Mouse (Mus musculus) fat pad, adult 2 months (tissue): ENCODE results near the gene Abcg2.
"Not testable (repeated sequence)": the region's sequence is repeated elsewhere in the genome, so short reads cannot be mapped to it uniquely, and the experiment has no call there.

Experiments
- DNase-seq: peaks from one replicate; pipeline ENCODE4 v3.0.0-alpha.2; 2011; ENCODE audit warnings: low read depth, low spot score; ENCODE audit errors: extremely low read depth

Gene Abcg2

DNA sequence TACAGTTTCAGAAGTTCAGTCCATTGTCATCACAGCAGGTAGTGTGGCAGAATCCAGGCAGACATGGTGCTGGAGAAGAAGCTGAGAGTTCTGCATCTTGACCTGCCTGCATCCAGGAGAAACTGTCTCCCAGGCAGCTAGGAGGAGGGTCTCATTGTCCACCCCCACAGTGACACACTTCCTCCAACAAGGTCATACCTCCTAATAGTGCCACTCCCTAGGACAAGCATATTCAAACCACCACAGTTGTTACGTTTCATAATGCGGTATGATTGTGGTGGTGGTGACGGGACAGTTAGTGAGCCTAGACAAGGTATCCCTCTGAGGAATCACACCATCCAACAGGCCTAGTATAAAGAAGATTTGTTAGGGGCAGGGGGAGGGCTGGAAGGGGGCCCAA lies at the start of gene Abcg2:
Gene Abcg2, plus strand, starts transcription at position 301 of the 400 bp plus-strand sequence.
- DNase-seq: not testable (repeated sequence)

- DNase-seq: not testable (repeated sequence)
Observed at GRCm38 (mm10) chr6:58540263-58540662, 44.1 kb upstream of the Abcg2 start.

GRCm38 (mm10) chr6:58542852-58543251 lies 41.5 kb upstream of the Abcg2 start:
- DNase-seq: not testable (repeated sequence)

DNA sequence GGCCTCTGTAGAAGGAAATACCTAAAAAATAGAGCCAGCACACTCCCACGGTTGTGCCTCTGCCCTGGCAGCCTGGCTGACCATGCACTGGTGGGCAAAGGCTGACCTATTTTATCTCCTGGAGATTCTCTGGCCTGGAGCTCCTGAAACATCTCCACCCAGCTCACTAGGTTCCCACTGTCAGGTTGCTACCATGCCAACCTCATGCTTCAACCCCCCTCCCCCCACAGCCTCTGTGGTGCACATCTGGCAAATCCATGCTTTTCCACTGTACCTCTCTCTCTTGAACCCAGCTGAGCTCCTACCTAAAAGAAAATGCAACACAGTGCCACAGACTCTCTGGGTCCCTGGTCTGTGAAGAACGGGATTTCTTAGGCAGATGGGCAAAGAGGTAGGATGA lies 39.4 kb upstream of the Abcg2 start:
- not testable (repeated sequence) for DNase-seq

- not testable (repeated sequence) for DNase-seq
Observed at GRCm38 (mm10) chr6:58546050-58546449, 38.3 kb upstream of the Abcg2 start.

DNA sequence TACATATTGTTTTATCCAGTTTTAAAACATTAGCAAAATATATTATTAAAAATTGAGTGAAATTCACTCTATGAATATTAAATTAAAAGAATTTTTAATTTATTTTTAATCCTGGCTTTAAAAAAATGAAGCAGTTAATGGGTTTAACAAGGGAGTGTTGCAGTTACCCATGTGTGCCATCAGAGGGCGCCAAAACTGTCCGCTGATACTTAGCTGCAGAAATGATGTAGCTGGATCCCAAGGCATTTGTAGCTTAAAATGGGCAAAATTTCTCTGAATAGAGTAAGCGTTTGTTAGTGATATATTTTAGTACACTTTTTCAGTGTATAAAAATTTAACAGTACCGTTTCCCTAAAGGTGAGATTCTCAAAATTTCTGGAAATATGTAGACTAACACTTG lies 37.5 kb upstream of the Abcg2 start:
- no peak for DNase-seq

GRCm38 (mm10) chr6:58553812-58554211 lies 30.5 kb upstream of the Abcg2 start:
- not testable (repeated sequence) for DNase-seq

GRCm38 (mm10) chr6:58593987-58594844 lies 9.9 kb downstream of the Abcg2 start:
- DNase-seq: not testable (repeated sequence)

DNA sequence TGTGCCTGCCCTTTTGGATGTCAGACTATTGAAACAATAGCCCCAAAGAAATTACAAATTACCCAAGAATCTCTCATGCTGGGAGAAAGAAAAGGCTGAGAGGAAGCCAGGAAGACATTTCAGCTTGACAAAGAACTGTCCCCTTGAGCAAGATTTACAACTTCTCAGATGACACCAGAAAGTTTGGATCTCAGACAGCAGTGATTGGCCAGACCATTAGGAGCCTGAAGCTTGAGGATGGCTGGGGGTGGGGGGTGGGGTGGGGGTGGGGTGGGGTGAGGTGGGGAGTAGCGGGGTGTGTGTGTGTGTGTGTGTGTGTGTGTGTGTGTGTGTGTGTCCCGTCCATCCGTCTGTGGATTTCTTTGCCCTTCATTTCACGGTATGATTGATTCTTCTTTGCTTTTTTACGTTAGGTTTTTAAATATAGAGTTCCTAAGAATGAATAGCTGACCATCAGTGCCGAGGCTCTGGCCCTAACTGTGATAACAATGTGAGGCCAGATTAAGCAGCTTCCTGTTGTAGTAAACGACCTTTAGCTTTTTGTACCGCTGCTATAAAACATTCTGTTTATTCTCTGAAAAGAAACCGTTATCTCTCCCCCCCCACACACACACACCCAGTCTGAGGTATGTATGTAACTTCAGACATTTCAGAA lies 11.4 kb downstream of the Abcg2 start:
- not testable (repeated sequence) for DNase-seq

- no peak for DNase-seq
Observed at GRCm38 (mm10) chr6:58596294-58596653, 12.0 kb downstream of the Abcg2 start.

- not testable (repeated sequence) for DNase-seq
Observed at GRCm38 (mm10) chr6:58602119-58602518, 17.8 kb downstream of the Abcg2 start.

GRCm38 (mm10) chr6:58602991-58603390 lies 18.7 kb downstream of the Abcg2 start:
- not testable (repeated sequence) for DNase-seq

- DNase-seq: not testable (repeated sequence)
Observed at GRCm38 (mm10) chr6:58603485-58604090, 19.3 kb downstream of the Abcg2 start.

- no peak for DNase-seq
Observed at GRCm38 (mm10) chr6:58606642-58607041, 22.3 kb downstream of the Abcg2 start.

GRCm38 (mm10) chr6:58608422-58608821 lies 24.1 kb downstream of the Abcg2 start:
- no peak for DNase-seq

DNA sequence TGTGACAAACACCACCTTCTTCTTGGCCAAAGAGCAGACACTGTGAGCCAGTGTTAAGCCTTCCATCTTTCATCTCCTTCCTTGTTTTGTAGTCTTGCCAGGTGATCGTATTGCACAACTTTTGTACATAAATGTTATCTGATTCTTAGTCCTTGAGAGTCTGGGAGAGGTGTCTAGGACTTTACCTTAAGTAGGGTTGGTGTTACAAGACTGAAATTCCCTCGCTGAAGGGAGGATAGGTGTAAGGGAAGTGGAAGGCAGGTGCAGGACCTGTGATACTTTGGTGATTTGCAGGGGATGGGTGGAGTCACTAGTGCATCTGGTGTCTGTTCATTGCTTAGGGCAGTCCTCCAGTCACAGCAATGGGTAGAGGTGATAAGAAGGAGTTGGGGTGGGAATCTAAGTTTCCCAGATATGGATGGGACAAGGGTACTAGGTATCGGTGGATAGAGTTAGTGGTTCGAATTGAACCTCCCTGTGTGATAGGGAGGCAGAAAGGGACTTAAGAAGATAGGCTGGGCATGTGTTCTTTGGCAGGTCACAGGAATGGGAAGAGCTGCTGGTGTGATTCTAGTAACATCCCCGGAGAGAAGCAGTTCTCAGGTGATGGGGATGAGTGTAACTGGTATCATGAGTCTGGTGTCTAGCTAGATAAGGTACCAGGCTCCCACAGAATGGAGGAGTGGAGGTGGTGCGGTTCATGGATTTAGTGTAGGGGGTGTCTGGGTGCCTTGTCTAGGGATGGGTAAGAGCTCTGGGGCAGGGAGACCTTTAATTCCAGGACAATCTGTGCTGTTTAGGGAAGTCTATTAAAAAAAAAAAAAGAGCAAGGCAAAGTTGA lies 25.8 kb downstream of the Abcg2 start:
- peak; percentile 33 for DNase-seq

GRCm38 (mm10) chr6:58610760-58611654 lies 26.7 kb downstream of the Abcg2 start:
- DNase-seq: no peak

- no peak for DNase-seq
Observed at GRCm38 (mm10) chr6:58624126-58624525, 39.8 kb downstream of the Abcg2 start.

DNA sequence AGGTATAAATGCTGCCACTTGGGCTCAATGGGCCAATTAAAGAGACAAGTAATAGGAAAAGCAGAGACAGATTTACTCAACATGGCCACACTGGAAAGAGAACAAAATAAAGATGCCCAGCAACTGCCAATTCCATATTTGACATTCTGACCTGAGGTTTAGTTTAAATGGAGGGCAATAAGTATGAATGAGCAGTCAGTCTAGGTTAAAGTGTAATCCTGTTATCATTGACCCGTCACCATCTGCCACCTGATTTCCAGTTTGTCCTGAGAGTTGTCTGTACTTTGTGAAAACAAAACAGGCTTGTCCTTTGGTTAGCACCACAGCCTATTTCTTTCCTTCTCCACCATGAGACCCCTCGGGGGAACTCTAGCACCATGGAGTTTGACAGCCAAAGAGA lies 44.9 kb downstream of the Abcg2 start:
- DNase-seq: no peak

GRCm38 (mm10) chr6:58632419-58632818 lies 48.1 kb downstream of the Abcg2 start:
- no peak for DNase-seq
